Mouse (Mus musculus) right cerebral cortex, adult 2 months (tissue): ENCODE data around the gene Gm3776.
"Not testable (repeated sequence)": the region's sequence is repeated elsewhere in the genome, so short reads cannot be mapped to it uniquely, and the experiment has no call there.

ENCODE experiments used
- DNase-seq, 2 experiments: peaks; one replicate each; pipeline ENCODE4 v3.0.0; 2021 to 2022; ENCODE audit warnings: low spot score in 2 of 2

The Gm3776 gene

GRCm38 (mm10) chr9:78256914-78257313 is at the start of gene Gm3776:
TSS of gene Gm3776 (plus strand) at chr9:78257129.
- not testable (repeated sequence) for DNase-seq

GRCm38 (mm10) chr9:78208956-78209355 is 48.0 kb upstream of the Gm3776 start:
- no peak for DNase-seq

- DNase-seq, result no peak
Measured at GRCm38 (mm10) chr9:78210079-78210478, 46.9 kb upstream of the Gm3776 start.

GRCm38 (mm10) chr9:78210821-78211220 is 46.1 kb upstream of the Gm3776 start:
- DNase-seq, result no peak

GRCm38 (mm10) chr9:78211521-78211920 is 45.4 kb upstream of the Gm3776 start:
- DNase-seq, result no peak

- DNase-seq, result no peak
Measured at GRCm38 (mm10) chr9:78212341-78213049, 44.4 kb upstream of the Gm3776 start.

GRCm38 (mm10) chr9:78217074-78217473 is 39.9 kb upstream of the Gm3776 start:
- no peak for DNase-seq

- DNase-seq, result no peak
Measured at GRCm38 (mm10) chr9:78222616-78223015, 34.3 kb upstream of the Gm3776 start.

- DNase-seq, result no peak
Measured at GRCm38 (mm10) chr9:78223221-78223902, 33.6 kb upstream of the Gm3776 start.

- no peak for DNase-seq
Measured at GRCm38 (mm10) chr9:78224418-78224817, 32.5 kb upstream of the Gm3776 start.

GRCm38 (mm10) chr9:78225304-78225703 is 31.6 kb upstream of the Gm3776 start:
- DNase-seq, result no peak

- no peak for DNase-seq
Measured at GRCm38 (mm10) chr9:78228122-78228521, 28.8 kb upstream of the Gm3776 start.

GRCm38 (mm10) chr9:78229658-78230057 is 27.3 kb upstream of the Gm3776 start:
- DNase-seq, result not testable (repeated sequence)

- not testable (repeated sequence) for DNase-seq
Measured at GRCm38 (mm10) chr9:78230461-78230860, 26.5 kb upstream of the Gm3776 start, which contains the start of gene Gsta1. TSS of gene Gsta1 (plus strand) at chr9:78230656.

GRCm38 (mm10) chr9:78233121-78233695 is 23.7 kb upstream of the Gm3776 start:
- not testable (repeated sequence) for DNase-seq

- DNase-seq, result not testable (repeated sequence)
Measured at GRCm38 (mm10) chr9:78255683-78256470, 1.1 kb upstream of the Gm3776 start.

- peak; percentile 29 to 38 for DNase-seq
Measured at GRCm38 (mm10) chr9:78259688-78260087, 2.8 kb downstream of the Gm3776 start.

- DNase-seq, result not testable (repeated sequence)
Measured at GRCm38 (mm10) chr9:78270945-78271344, 14.0 kb downstream of the Gm3776 start.

GRCm38 (mm10) chr9:78282002-78282711 is 25.2 kb downstream of the Gm3776 start:
- DNase-seq, result not testable (repeated sequence)

- not testable (repeated sequence) for DNase-seq
Measured at GRCm38 (mm10) chr9:78289063-78289462, 32.1 kb downstream of the Gm3776 start.

- not testable (repeated sequence) for DNase-seq
Measured at GRCm38 (mm10) chr9:78289723-78290122, 32.8 kb downstream of the Gm3776 start, which contains the start of gene Gm10639. TSS of gene Gm10639 (plus strand) at chr9:78289923.
